Mouse (Mus musculus) liver, embryonic 14.5 days (tissue): ENCODE results near the gene Mrvi1. TPM values are rescaled to one million over a fixed set of nuclear protein-coding genes. Genes with fewer than 3 reads are reported as not detected.

Experiments used
- ATAC-seq: fragments of 200-750 bp; cut with Nextera tagmentation; 2 replicates; pipeline ENCODE4 v1.8.0; 2017; ENCODE audit warnings: moderate number of reproducible peaks, mild to moderate bottlenecking, moderate library complexity; ENCODE audit not compliant: insufficient read depth
- DNase-seq, 3 experiments: peaks; one replicate each; pipeline ENCODE4 v3.0.0-alpha.2; 2012 to 2013; ENCODE audit warnings: low read depth in 3 of 3, low spot score in 3 of 3
- H3K27ac ChIP-seq: fragments of 300-500 bp; sonication (generic); 2 replicates; pipeline ENCODE4 v1.5.1; 2014; ENCODE audit warnings: moderate library complexity, mild to moderate bottlenecking, control low read depth, inconsistent platforms
- H3K27me3 ChIP-seq: fragments of 300-500 bp; sonication (generic); 2 replicates; pipeline ENCODE4 v1.6.1; 2014; ENCODE audit warnings: mild to moderate bottlenecking, low read length, moderate library complexity; ENCODE audit not compliant: control insufficient read depth, insufficient read depth
- H3K36me3 ChIP-seq: fragments of 300-500 bp; sonication (generic); replicated peaks from 2 replicates; pipeline ENCODE4 v1.6.1; 2014; ENCODE audit warnings: low read depth; ENCODE audit not compliant: control insufficient read depth, insufficient read depth
- H3K4me1 ChIP-seq, 2 experiments: fragments of 200-500 bp in 1 of 2; fragments of 300-500 bp in 1 of 2; sonication (generic) in 1 of 2; replicated peaks; 2 replicates each; pipeline ENCODE4 v1.6.1; 2012 to 2014; ENCODE audit warnings: antibody characterized with exemption in 1 of 2, inconsistent platforms in 1 of 2, low read length in 1 of 2; ENCODE audit not compliant: control insufficient read depth in 2 of 2, insufficient read depth in 2 of 2
- H3K4me2 ChIP-seq: fragments of 300-500 bp; sonication (generic); 2 replicates; pipeline ENCODE4 v1.6.1; 2014; ENCODE audit warnings: low read depth, mild to moderate bottlenecking, control low read depth, moderate library complexity
- H3K4me3 ChIP-seq, 2 experiments: fragments of 200-500 bp in 1 of 2; fragments of 300-500 bp in 1 of 2; sonication (generic) in 1 of 2; 2 replicates each; pipeline ENCODE4 v1.5.1; 2012 to 2014; ENCODE audit warnings: low read depth in 2 of 2, low read length in 2 of 2, mild to moderate bottlenecking in 2 of 2, control low read depth in 1 of 2, inconsistent platforms in 1 of 2, moderate library complexity in 1 of 2; ENCODE audit not compliant: insufficient read depth in 1 of 2
- H3K9ac ChIP-seq: fragments of 300-500 bp; sonication (generic); replicated peaks from 2 replicates; pipeline ENCODE4 v1.6.1; 2014; ENCODE audit warnings: mild to moderate bottlenecking, control low read depth, moderate library complexity
- H3K9me3 ChIP-seq: fragments of 300-500 bp; sonication (generic); 2 replicates; pipeline ENCODE4 v1.6.1; 2016; ENCODE audit warnings: low read length, mixed read lengths; ENCODE audit not compliant: control insufficient read depth
- CTCF ChIP-seq: IDR thresholded peaks from 2 replicates; pipeline ENCODE4 v1.5.1; 2016; ENCODE audit warnings: antibody characterized with exemption, low read depth, control low read depth
- EP300 ChIP-seq: IDR thresholded peaks from 2 replicates; pipeline ENCODE4 v1.6.1; 2016; ENCODE audit warnings: antibody characterized with exemption, low read depth
- WGBS: fragments of 180-500 bp; shearing (Covaris S2); extraction: QIAGEN DNeasy Blood & Tissue Kit; methylation state at CpG from one replicate; pipeline ENCODE4 v1.1.7; 2014; ENCODE audit not compliant: insufficient replicate concordance; 5-methylcytosine and 5-hydroxymethylcytosine counted together
- polyA plus RNA-seq, 2 experiments: library from polyadenylated mRNA; depleted of rRNA in 1 of 2; stranded (reverse) in 1 of 2; unstranded in 1 of 2; fragments of >200 nt; fragmentation: Nextera tagmentation in 1 of 2; extraction: Ambion mirVana in 1 of 2; gene quantifications; 2 replicates each; pipeline versions ENCODE4 v1.2.1 to v1.2.3; 2012 to 2014

Mrvi1 gene
- polyA plus RNA-seq, 2 experiments, result 3.7 to 4.7 TPM

- no peaks in the 10 kb centered on the region for H3K27me3 ChIP-seq
- no peak for TF ChIP-seq EP300
- no peak for TF ChIP-seq CTCF
- no peak overlapping the region for H3K9ac ChIP-seq
- H3K4me3 ChIP-seq, result no peak overlapping the region
- no peaks in the 10 kb centered on the region for H3K36me3 ChIP-seq
- H3K4me1 ChIP-seq, result peaks cover 18 to 33% of the 10 kb centered on the region in 2 experiments
- H3K27ac ChIP-seq, result no peak overlapping the region
- H3K4me2 ChIP-seq, result no peak overlapping the region
- ATAC-seq, result no peak
- DNase-seq, result no peak
- no peaks in the 10 kb centered on the region for H3K9me3 ChIP-seq
- WGBS, result 70% methylated on average over 4 of the region's 4 CpGs
These were observed 14.9 kb downstream of the Mrvi1 start for GRCm38 (mm10) chr7:110967373-110967772.

GRCm38 (mm10) chr7:110966853-110967252 is 15.4 kb downstream of the Mrvi1 start:
- DNase-seq (no peak), ATAC-seq (peak; percentile 61)
- H3K4me1 ChIP-seq, result peaks cover 18 to 37% of the 10 kb centered on the region in 2 experiments
- WGBS, result 22% methylated on average over 5 of the region's 5 CpGs
- no peak overlapping the region for H3K27ac ChIP-seq
- no peak overlapping the region for H3K9ac ChIP-seq
- no peaks in the 10 kb centered on the region for H3K27me3 ChIP-seq
- TF ChIP-seq CTCF (no peak), EP300 (no peak)
- H3K36me3 ChIP-seq, result no peaks in the 10 kb centered on the region
- H3K9me3 ChIP-seq, result no peaks in the 10 kb centered on the region
- H3K4me2 ChIP-seq, result no peak overlapping the region
- no peak overlapping the region for H3K4me3 ChIP-seq

DNA sequence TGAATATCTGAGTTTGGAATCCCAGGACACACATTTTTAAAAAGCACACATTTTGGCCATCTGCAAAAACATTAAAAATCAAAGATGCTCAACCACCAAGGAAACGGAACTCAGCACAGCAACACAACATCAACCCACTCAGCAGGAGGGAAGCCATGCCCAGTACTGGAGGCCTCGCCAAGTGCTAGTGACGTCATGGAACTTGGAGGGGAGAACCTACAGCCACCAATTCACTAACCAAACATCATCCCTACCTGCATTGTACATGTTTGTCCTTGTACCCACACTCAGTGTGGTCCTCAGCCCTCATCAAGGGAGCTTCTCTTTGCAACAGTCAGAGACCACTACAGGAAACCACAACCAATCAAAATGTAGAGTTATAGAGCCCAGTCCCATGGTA is 16.9 kb downstream of the Mrvi1 start:
- Histone ChIP-seq H3K4me3 (no peak overlapping the region), H3K9me3 (no peaks in the 10 kb centered on the region), H3K36me3 (no peaks in the 10 kb centered on the region), H3K4me2 (no peak overlapping the region), H3K9ac (no peak overlapping the region), H3K27me3 (no peaks in the 10 kb centered on the region), H3K4me1 (peaks cover 18 to 40% of the 10 kb centered on the region in 2 experiments), H3K27ac (no peak overlapping the region)
- ATAC-seq, result no peak
- no peak for TF ChIP-seq CTCF
- no peak for TF ChIP-seq EP300
- no peak for DNase-seq
- WGBS, result 74% methylated on average over 3 of the region's 3 CpGs

DNA sequence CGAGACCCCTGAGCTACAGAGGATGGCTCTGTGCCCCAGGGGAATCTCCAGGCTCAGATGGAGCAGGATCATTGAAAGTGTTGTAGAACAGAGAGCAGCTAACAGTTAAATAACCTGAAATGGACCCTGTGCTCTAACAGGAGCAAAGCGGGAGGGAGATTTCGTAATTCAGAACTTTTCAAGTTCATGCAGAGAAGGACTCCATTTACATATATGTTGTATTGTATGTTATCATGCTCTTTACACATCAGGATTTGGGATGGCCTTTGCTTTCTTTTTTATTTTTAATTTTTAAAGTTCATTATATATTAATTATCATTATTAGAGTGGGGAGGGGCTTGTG is 18.6 kb downstream of the Mrvi1 start:
- WGBS, result 68% methylated on average over 3 of the region's 3 CpGs
- Histone ChIP-seq H3K4me2 (no peak overlapping the region; the same call in 1 of the 2 replicates), H3K4me3 (no peak overlapping the region), H3K27ac (no peak overlapping the region), H3K4me1 (peaks cover 21 to 45% of the 10 kb centered on the region in 2 experiments), H3K36me3 (no peaks in the 10 kb centered on the region), H3K9ac (no peak overlapping the region; the same call in 1 of the 2 replicates), H3K9me3 (no peaks in the 10 kb centered on the region), H3K27me3 (no peaks in the 10 kb centered on the region)
- no peak for ATAC-seq
- no peak for DNase-seq
- TF ChIP-seq CTCF (no peak), EP300 (no peak)

GRCm38 (mm10) chr7:110962943-110963654 is 19.2 kb downstream of the Mrvi1 start:
- TF ChIP-seq EP300 (no peak), CTCF (no peak)
- Histone ChIP-seq H3K36me3 (no peaks in the 10 kb centered on the region), H3K4me3 (no peak overlapping the region), H3K27me3 (no peaks in the 10 kb centered on the region), H3K9ac (no peak overlapping the region; the same call in 1 of the 2 replicates), H3K4me2 (no peak overlapping the region; the same call in 1 of the 2 replicates), H3K27ac (no peak overlapping the region), H3K4me1 (peaks cover 21 to 45% of the 10 kb centered on the region in 2 experiments), H3K9me3 (no peaks in the 10 kb centered on the region)
- ATAC-seq (0 out of 2 replicates have a peak, but pooled peaks have one; percentile 41), DNase-seq (no peak)
- WGBS, result 35% methylated on average over 9 of the region's 9 CpGs
